Mouse (Mus musculus): ENCODE data around the gene Nudt19. TPM values are rescaled to one million over a fixed set of nuclear protein-coding genes. Genes with fewer than 3 reads are reported as not detected.

Gene Nudt19
- polyA plus RNA-seq, 1 experiment, result 18.3 TPM

DNA sequence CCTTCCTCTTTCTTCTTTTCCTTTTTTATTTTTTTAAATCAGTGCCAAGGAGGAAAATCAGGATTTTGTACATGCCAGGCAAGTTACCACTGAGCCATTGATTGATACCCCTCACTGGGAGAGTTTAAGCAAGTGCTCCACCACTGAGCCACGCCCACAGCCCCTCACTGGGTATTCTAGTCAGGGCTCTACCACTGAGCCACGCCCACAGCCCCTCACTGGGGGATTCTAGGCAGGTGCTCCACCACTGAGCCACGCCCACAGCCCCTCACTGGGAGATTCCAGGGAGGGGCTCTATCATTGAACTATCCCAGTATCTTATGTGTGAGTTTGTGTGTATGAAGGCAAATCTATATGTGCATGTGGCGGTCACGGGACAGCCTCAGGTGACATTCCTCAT is 38.2 kb upstream of the Nudt19 start:
- TF ChIP-seq CEBPB (IDR thresholded peaks at IDR 0.05; ENCODE audit: insufficient read depth, poor library complexity, severe bottlenecking) (no peak), MAX (IDR thresholded peaks at IDR 0.05; ENCODE audit: low read depth) (no peak), POLR2A (IDR thresholded peaks at IDR 0.05; ENCODE audit: insufficient read length, low read depth) (no peak), REST (IDR thresholded peaks at IDR 0.05; ENCODE audit: insufficient read depth, insufficient read length) (no peak), POLR2AphosphoS2 (IDR thresholded peaks at IDR 0.05; ENCODE audit: insufficient read length, low read depth) (no peak), USF1 (IDR thresholded peaks at IDR 0.05; ENCODE audit: low read depth) (no peak), E2F4 (IDR thresholded peaks at IDR 0.05; ENCODE audit: insufficient read depth) (no peak), TCF3 (IDR thresholded peaks at IDR 0.05; ENCODE audit: insufficient read length, low read depth) (no peak), MYOD1 (IDR thresholded peaks at IDR 0.05; ENCODE audit: control insufficient read depth in 1 of 3, insufficient read length in 2 of 3, low read depth in 2 of 3) (no peak), TCF12 (IDR thresholded peaks at IDR 0.05; ENCODE audit: insufficient read depth, poor library complexity, severe bottlenecking) (no peak), MYOG (IDR thresholded peaks at IDR 0.05; ENCODE audit: control insufficient read depth in 1 of 3, insufficient read depth in 1 of 3, insufficient read length in 2 of 3, low read depth in 2 of 3) (no peak), SRF (IDR thresholded peaks at IDR 0.05; ENCODE audit: control insufficient read depth, insufficient read length, low read depth) (no peak)
- Histone ChIP-seq H3K4me2 (ENCODE audit: low read depth) (no peak overlapping the region), H3ac (ENCODE audit: control insufficient read depth, insufficient read length) (no peak overlapping the region), H3K27me3 (ENCODE audit: control insufficient read depth, insufficient read depth, insufficient read length) (no peaks in the 10 kb centered on the region), H3K36me3 (ENCODE audit: control insufficient read depth, insufficient read depth) (peaks cover 3% of the 10 kb centered on the region), H3K79me2 (ENCODE audit: control insufficient read depth, insufficient read depth) (no peaks in the 10 kb centered on the region), H3K4me3 (no peak overlapping the region)

DNA sequence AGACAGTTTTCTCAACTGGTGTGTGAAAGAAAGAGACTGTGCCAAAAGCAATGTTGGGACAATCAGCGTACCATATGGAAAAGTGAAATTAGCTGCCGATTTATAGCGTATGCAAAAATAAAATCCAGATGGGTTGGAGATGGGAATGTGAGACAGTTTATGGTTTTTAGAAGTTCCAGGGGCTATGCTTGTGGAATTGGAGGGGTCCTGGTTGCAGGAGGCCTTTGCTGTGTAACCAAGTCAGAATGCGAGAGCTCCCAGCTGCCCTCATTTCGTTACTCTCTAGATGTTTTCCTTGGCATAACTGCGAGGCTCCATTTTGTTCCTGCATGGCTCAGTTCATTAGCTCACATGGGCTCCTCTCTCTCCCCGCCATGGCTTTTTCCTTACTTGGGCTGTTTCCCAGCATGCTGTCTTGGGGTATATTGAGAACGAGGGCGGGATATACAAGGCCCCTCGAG is 34.7 kb upstream of the Nudt19 start:
- H3K4me2 ChIP-seq (ENCODE audit: low read depth), result no peak overlapping the region
- TF ChIP-seq TCF3 (IDR thresholded peaks at IDR 0.05; ENCODE audit: insufficient read length, low read depth), result no peak

DNA sequence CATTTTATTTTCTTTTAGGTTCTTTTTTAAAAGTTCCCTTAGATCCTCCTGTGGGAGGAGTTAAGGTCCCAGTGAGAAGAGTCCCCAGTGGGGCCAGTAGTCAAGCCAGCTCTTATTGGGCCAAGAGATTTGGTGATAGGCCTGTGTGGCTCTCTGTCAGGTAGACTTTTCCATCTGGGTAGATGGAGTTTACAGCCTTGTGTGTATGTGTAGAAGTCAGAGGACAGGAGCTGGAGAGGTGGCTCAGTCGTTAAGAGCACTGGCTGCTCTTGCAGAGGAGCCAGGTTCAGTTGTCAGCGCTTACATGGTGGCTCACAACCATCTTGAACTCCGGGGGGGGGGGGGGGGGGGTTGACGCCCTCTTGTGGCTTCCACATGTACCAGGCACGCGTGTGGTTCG is 33.4 kb upstream of the Nudt19 start:
- Histone ChIP-seq H3K4me3 (no peak overlapping the region), H3K36me3 (ENCODE audit: control insufficient read depth, insufficient read depth) (no peaks in the 10 kb centered on the region), H3K79me2 (ENCODE audit: control insufficient read depth, insufficient read depth) (no peaks in the 10 kb centered on the region), H3K27me3 (ENCODE audit: control insufficient read depth, insufficient read depth, insufficient read length) (peaks cover 5% of the 10 kb centered on the region), H3K4me2 (ENCODE audit: low read depth) (no peak overlapping the region), H3ac (ENCODE audit: control insufficient read depth, insufficient read length) (no peak overlapping the region)
- no peak for TF ChIP-seq MYOG (IDR thresholded peaks at IDR 0.05; ENCODE audit: control insufficient read depth in 1 of 3, insufficient read depth in 1 of 3, insufficient read length in 2 of 3, low read depth in 2 of 3)
- no peak for TF ChIP-seq MYOD1 (IDR thresholded peaks at IDR 0.05; ENCODE audit: control insufficient read depth in 1 of 3, insufficient read length in 2 of 3, low read depth in 2 of 3)
- TF ChIP-seq E2F4 (IDR thresholded peaks at IDR 0.05; ENCODE audit: insufficient read depth), result no peak

More for the DNA sequence above, 34.7 kb upstream of the Nudt19 start:
- no peak overlapping the region for H3ac ChIP-seq (ENCODE audit: control insufficient read depth, insufficient read length)
- H3K27me3 ChIP-seq (ENCODE audit: control insufficient read depth, insufficient read depth, insufficient read length), result no peaks in the 10 kb centered on the region
- peaks cover 3% of the 10 kb centered on the region for H3K36me3 ChIP-seq (ENCODE audit: control insufficient read depth, insufficient read depth)
- no peaks in the 10 kb centered on the region for H3K79me2 ChIP-seq (ENCODE audit: control insufficient read depth, insufficient read depth)
- H3K4me3 ChIP-seq, result no peak overlapping the region

DNA sequence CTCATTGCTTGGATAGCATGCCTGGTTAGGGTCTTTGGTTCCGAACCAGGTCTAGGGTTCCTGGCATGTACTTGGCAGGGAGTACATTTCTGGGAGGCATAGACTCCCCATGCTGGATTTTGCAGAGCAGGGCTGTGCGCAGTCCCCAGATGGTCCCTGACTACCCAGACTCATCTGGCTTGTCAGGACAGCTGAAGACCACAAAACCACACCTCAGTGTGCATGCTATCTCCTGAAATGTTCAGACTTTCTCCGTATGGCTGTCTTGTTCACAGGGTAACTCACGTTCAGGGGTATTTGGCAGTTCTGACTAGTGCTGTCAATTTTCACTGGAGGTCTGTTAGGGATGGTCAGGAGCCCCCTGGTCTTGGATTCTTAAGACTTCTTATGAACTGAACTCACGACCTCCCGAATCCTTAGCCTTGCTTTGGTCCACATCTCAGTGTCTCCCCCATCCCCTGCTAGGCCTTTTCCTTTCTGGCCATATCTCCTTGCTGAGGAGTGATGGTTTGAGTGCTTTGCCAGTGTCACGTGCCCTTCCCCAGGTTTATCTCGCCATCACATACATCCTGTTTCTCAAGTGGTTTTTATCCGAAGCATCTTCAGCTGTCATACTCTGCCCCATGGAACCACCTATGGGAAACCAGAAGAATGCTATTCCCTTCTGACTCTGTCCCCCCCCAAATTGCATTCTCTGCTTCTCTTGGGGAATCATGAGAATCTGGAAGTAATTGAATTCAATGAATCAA is 32.8 kb upstream of the Nudt19 start:
- no peak overlapping the region for H3ac ChIP-seq (ENCODE audit: control insufficient read depth, insufficient read length)
- H3K79me2 ChIP-seq (ENCODE audit: control insufficient read depth, insufficient read depth), result no peaks in the 10 kb centered on the region
- no peak overlapping the region for H3K4me2 ChIP-seq (ENCODE audit: low read depth)
- no peak overlapping the region for H3K4me3 ChIP-seq
- H3K36me3 ChIP-seq (ENCODE audit: control insufficient read depth, insufficient read depth), result no peaks in the 10 kb centered on the region
- H3K27me3 ChIP-seq (ENCODE audit: control insufficient read depth, insufficient read depth, insufficient read length), result peaks cover 11% of the 10 kb centered on the region
- TF ChIP-seq REST (IDR thresholded peaks at IDR 0.05; ENCODE audit: insufficient read depth, insufficient read length), result no peak

DNA sequence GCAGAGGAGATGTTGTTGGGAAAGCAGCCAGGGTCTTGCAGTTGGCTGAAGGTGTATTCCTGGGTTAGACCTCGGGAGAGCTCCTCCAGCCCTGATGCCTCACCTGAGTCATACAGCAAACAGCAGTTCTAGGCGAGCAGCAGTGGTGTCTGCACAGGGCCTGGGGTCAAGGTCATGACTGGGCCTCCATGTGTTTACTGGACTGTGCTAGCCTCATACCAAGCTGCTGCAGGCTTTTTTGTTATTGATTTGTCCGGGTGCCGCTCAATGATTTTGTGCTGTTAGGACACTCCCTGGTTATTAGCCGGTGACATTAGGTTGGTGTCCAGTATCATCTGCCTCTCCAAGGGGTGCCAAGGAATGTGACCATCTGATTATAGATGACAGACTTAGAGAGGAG is 31.6 kb upstream of the Nudt19 start:
- TF ChIP-seq MYOG (IDR thresholded peaks at IDR 0.05; ENCODE audit: control insufficient read depth in 1 of 3, insufficient read depth in 1 of 3, insufficient read length in 2 of 3, low read depth in 2 of 3) (no peak), E2F4 (IDR thresholded peaks at IDR 0.05; ENCODE audit: insufficient read depth) (no peak), POLR2A (IDR thresholded peaks at IDR 0.05; ENCODE audit: insufficient read length, low read depth) (no peak), POLR2AphosphoS2 (IDR thresholded peaks at IDR 0.05; ENCODE audit: insufficient read length, low read depth) (no peak), MAX (IDR thresholded peaks at IDR 0.05; ENCODE audit: low read depth) (no peak), SRF (IDR thresholded peaks at IDR 0.05; ENCODE audit: control insufficient read depth, insufficient read length, low read depth) (no peak), USF1 (IDR thresholded peaks at IDR 0.05; ENCODE audit: low read depth) (no peak), REST (IDR thresholded peaks at IDR 0.05; ENCODE audit: insufficient read depth, insufficient read length) (no peak), TCF12 (IDR thresholded peaks at IDR 0.05; ENCODE audit: insufficient read depth, poor library complexity, severe bottlenecking) (no peak), TCF3 (IDR thresholded peaks at IDR 0.05; ENCODE audit: insufficient read length, low read depth) (no peak), MYOD1 (IDR thresholded peaks at IDR 0.05; ENCODE audit: control insufficient read depth in 1 of 3, insufficient read length in 2 of 3, low read depth in 2 of 3) (no peak), CEBPB (IDR thresholded peaks at IDR 0.05; ENCODE audit: insufficient read depth, poor library complexity, severe bottlenecking) (no peak)
- H3K27me3 ChIP-seq (ENCODE audit: control insufficient read depth, insufficient read depth, insufficient read length), result peaks cover 13% of the 10 kb centered on the region
- no peaks in the 10 kb centered on the region for H3K79me2 ChIP-seq (ENCODE audit: control insufficient read depth, insufficient read depth)
- H3K4me2 ChIP-seq (ENCODE audit: low read depth), result no peak overlapping the region
- H3K36me3 ChIP-seq (ENCODE audit: control insufficient read depth, insufficient read depth), result no peaks in the 10 kb centered on the region
- H3K4me3 ChIP-seq, result no peak overlapping the region
- H3ac ChIP-seq (ENCODE audit: control insufficient read depth, insufficient read length), result no peak overlapping the region

Measured in myocyte (in vitro differentiated cells).